Mouse (Mus musculus) B cell, adult 2 months (primary cell): ENCODE data around the gene Aknad1.
A peak's percentile ranks its signal among the peaks of the same experiment; 100 is the strongest.

Experiments
- DNase-seq, 2 experiments: peaks; one replicate each; pipeline ENCODE4 v3.0.0; 2022

The Aknad1 gene

GRCm38 (mm10) chr3:108739045-108739708, at the start of gene Aknad1:
TSS of gene Aknad1 (plus strand) at chr3:108739658.
- no peak for DNase-seq

GRCm38 (mm10) chr3:108689979-108690378, 49.5 kb upstream of the Aknad1 start:
- no peak for DNase-seq

- DNase-seq, result no peak
These were observed 45.1 kb upstream of the Aknad1 start for GRCm38 (mm10) chr3:108694321-108694720.

- no peak for DNase-seq
These were observed 40.8 kb upstream of the Aknad1 start for GRCm38 (mm10) chr3:108698662-108699061.

GRCm38 (mm10) chr3:108699786-108700185, 39.7 kb upstream of the Aknad1 start:
- DNase-seq, result no peak

GRCm38 (mm10) chr3:108701256-108701655, 38.2 kb upstream of the Aknad1 start:
- DNase-seq, result no peak

- no peak for DNase-seq
These were observed 36.7 kb upstream of the Aknad1 start for GRCm38 (mm10) chr3:108702789-108703188.

GRCm38 (mm10) chr3:108711296-108711695, 28.2 kb upstream of the Aknad1 start:
- DNase-seq, result no peak

- DNase-seq, result no peak
These were observed 26.3 kb upstream of the Aknad1 start for GRCm38 (mm10) chr3:108713065-108713675.

GRCm38 (mm10) chr3:108714837-108715236, 24.6 kb upstream of the Aknad1 start:
- DNase-seq, result no peak

GRCm38 (mm10) chr3:108717896-108718502, 21.5 kb upstream of the Aknad1 start:
- peak; percentile 50 to 53 for DNase-seq

- DNase-seq, result no peak
These were observed 20.1 kb upstream of the Aknad1 start for GRCm38 (mm10) chr3:108719357-108719756.

GRCm38 (mm10) chr3:108719761-108720160, 19.7 kb upstream of the Aknad1 start:
- DNase-seq, result no peak

- peak; percentile 34 to 40 for DNase-seq
These were observed 18.1 kb upstream of the Aknad1 start for GRCm38 (mm10) chr3:108721076-108721991.

GRCm38 (mm10) chr3:108722036-108722872, 17.2 kb upstream of the Aknad1 start, which contains the start of gene Gpsm2:
TSS of gene Gpsm2 (minus strand) at chr3:108722309.
- DNase-seq, result peak; percentile 92

- no peak for DNase-seq
These were observed 13.0 kb upstream of the Aknad1 start for GRCm38 (mm10) chr3:108726413-108726812.

GRCm38 (mm10) chr3:108727344-108727743, 12.1 kb upstream of the Aknad1 start:
- no peak for DNase-seq

GRCm38 (mm10) chr3:108727776-108728175, 11.7 kb upstream of the Aknad1 start:
- DNase-seq, result no peak

GRCm38 (mm10) chr3:108730316-108730715, 9.1 kb upstream of the Aknad1 start:
- DNase-seq, result peak in 1 of 2 experiments; percentile 15

- peak; percentile 26 to 38 for DNase-seq
These were observed 1.7 kb upstream of the Aknad1 start for GRCm38 (mm10) chr3:108737761-108738160.

- no peak for DNase-seq
These were observed 4.6 kb downstream of the Aknad1 start for GRCm38 (mm10) chr3:108744060-108744459.

GRCm38 (mm10) chr3:108751061-108751460, 11.6 kb downstream of the Aknad1 start:
- DNase-seq, result no peak
